Mouse (Mus musculus): Measurements from ENCODE around the gene Pid1. TPM values are rescaled to one million over a fixed set of nuclear protein-coding genes. Genes with fewer than 3 reads are reported as not detected.
A peak's percentile ranks its signal among the peaks of the same experiment; 100 is the strongest.

The Pid1 gene
- polyA plus RNA-seq, 1 experiment = 2.8 TPM

DNA sequence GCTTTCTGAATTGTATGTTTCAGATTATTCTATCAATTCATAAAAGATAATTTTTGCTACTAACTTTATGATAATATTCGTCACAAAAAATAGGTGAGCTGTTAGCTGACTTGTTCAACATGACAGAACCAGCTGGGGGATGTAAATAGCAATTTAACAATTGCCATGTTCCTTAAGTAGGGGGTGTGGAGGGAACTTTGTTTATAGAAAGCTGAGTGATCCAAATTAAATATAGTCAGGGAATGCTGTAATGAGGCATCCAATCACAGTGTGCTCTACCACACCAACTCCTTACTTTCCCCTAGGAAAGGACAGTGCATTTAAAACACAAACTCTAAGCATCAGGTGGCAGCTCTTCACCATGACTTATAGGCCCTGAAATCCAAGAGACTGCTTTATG lies 18.7 kb upstream of the Pid1 start:
- WGBS = 72% methylated on average over 1 of the region's 1 CpGs
- Histone ChIP-seq H3K36me3 (ENCODE audit: control insufficient read depth, insufficient read depth, low read length) (no peaks in the 10 kb centered on the region), H3K27ac (ENCODE audit: insufficient read depth, low read depth, low read length) (no peak overlapping the region), H3K4me3 (ENCODE audit: low read depth, low read length) (no peak overlapping the region), H3K4me1 (ENCODE audit: control insufficient read depth, insufficient read depth, insufficient read length, low read length) (no peaks in the 10 kb centered on the region), H3K27me3 (ENCODE audit: control insufficient read depth, insufficient read depth, low read length) (no peaks in the 10 kb centered on the region)
- TF ChIP-seq POLR2A (IDR thresholded peaks at IDR 0.05; ENCODE audit: low read depth, low read length) (no peak), CTCF (IDR thresholded peaks at IDR 0.05; ENCODE audit: extremely low read depth, insufficient read length, insufficient replicate concordance, low read depth, low read length) (no peak)

DNA sequence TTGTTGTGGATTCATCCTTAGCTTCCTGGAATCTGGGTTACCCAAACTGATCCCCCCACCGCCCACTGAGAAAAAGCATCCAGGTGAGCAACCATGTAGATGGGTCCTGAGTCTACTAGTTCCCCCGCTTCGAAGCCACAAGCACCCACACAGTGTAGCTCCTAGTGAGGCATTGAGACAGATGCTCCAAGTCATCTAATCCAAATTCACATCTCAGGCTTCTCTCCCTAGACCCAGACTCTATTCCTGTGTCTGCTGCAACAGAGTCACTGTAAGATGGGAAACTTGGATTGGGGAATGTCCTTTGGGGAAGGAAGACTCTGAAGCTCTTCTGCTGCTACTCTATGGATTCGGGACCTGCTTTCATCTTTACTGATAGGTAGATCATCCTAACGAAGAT lies 18.1 kb upstream of the Pid1 start:
- Histone ChIP-seq H3K4me3 (ENCODE audit: low read depth, low read length) (no peak overlapping the region), H3K36me3 (ENCODE audit: control insufficient read depth, insufficient read depth, low read length) (no peaks in the 10 kb centered on the region), H3K27ac (ENCODE audit: insufficient read depth, low read depth, low read length) (no peak overlapping the region), H3K4me1 (ENCODE audit: control insufficient read depth, insufficient read depth, insufficient read length, low read length) (no peaks in the 10 kb centered on the region), H3K27me3 (ENCODE audit: control insufficient read depth, insufficient read depth, low read length) (no peaks in the 10 kb centered on the region)
- WGBS = 90% methylated on average over 5 of the region's 5 CpGs
- no peak for TF ChIP-seq POLR2A (IDR thresholded peaks at IDR 0.05; ENCODE audit: low read depth, low read length)
- TF ChIP-seq CTCF (IDR thresholded peaks at IDR 0.05; ENCODE audit: extremely low read depth, insufficient read length, insufficient replicate concordance, low read depth, low read length) = no peak

- no peak for TF ChIP-seq CTCF (IDR thresholded peaks at IDR 0.05; ENCODE audit: extremely low read depth, insufficient read length, insufficient replicate concordance, low read depth, low read length)
- no peak for TF ChIP-seq POLR2A (IDR thresholded peaks at IDR 0.05; ENCODE audit: low read depth, low read length)
- Histone ChIP-seq H3K27ac (ENCODE audit: insufficient read depth, low read depth, low read length) (no peak overlapping the region), H3K27me3 (ENCODE audit: control insufficient read depth, insufficient read depth, low read length) (no peaks in the 10 kb centered on the region), H3K36me3 (ENCODE audit: control insufficient read depth, insufficient read depth, low read length) (no peaks in the 10 kb centered on the region), H3K4me1 (ENCODE audit: control insufficient read depth, insufficient read depth, insufficient read length, low read length) (no peaks in the 10 kb centered on the region), H3K4me3 (ENCODE audit: low read depth, low read length) (no peak overlapping the region)
- 88% methylated on average over 3 of the region's 3 CpGs for WGBS
Observed at GRCm38 (mm10) chr1:84380895-84381294, 16.9 kb upstream of the Pid1 start.

DNA sequence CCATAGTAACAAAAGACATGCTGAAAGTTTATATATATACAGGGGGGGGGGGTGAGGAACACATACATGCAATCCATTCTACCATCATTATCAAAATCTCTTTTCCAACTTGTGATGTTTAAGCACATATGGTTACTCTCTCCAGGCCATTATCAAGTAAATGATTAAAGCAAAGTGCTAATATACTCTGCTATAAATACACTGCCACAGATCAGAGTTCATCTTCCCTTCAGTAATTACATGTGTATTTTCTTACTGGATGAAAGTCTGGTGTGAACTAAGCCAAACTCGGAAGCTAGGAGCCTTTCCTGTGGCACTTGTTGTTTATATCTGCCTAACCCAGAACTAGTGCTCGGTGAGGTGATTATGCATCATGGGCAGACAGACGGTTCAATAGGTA lies 3.8 kb upstream of the Pid1 start:
- H3K4me3 ChIP-seq (ENCODE audit: low read depth, low read length) = no peak overlapping the region
- peak overlapping the region; percentile 50 for H3K27ac ChIP-seq (ENCODE audit: insufficient read depth, low read depth, low read length)
- no peaks in the 10 kb centered on the region for H3K36me3 ChIP-seq (ENCODE audit: control insufficient read depth, insufficient read depth, low read length)
- WGBS = 32% methylated on average over 3 of the region's 3 CpGs
- no peak for TF ChIP-seq CTCF (IDR thresholded peaks at IDR 0.05; ENCODE audit: extremely low read depth, insufficient read length, insufficient replicate concordance, low read depth, low read length)
- no peak for TF ChIP-seq POLR2A (IDR thresholded peaks at IDR 0.05; ENCODE audit: low read depth, low read length)
- H3K27me3 ChIP-seq (ENCODE audit: control insufficient read depth, insufficient read depth, low read length) = no peaks in the 10 kb centered on the region
- peaks cover 23% of the 10 kb centered on the region; the same call in 1 of the 2 replicates for H3K4me1 ChIP-seq (ENCODE audit: control insufficient read depth, insufficient read depth, insufficient read length, low read length)

GRCm38 (mm10) chr1:84366553-84366952 lies 2.6 kb upstream of the Pid1 start:
- Histone ChIP-seq H3K27ac (ENCODE audit: insufficient read depth, low read depth, low read length) (no peak overlapping the region), H3K4me1 (ENCODE audit: control insufficient read depth, insufficient read depth, insufficient read length, low read length) (peaks cover 24% of the 10 kb centered on the region; the same call in 1 of the 2 replicates), H3K27me3 (ENCODE audit: control insufficient read depth, insufficient read depth, low read length) (no peaks in the 10 kb centered on the region), H3K4me3 (ENCODE audit: low read depth, low read length) (no peak overlapping the region), H3K36me3 (ENCODE audit: control insufficient read depth, insufficient read depth, low read length) (no peaks in the 10 kb centered on the region)
- TF ChIP-seq POLR2A (IDR thresholded peaks at IDR 0.05; ENCODE audit: low read depth, low read length) (no peak), CTCF (IDR thresholded peaks at IDR 0.05; ENCODE audit: extremely low read depth, insufficient read length, insufficient replicate concordance, low read depth, low read length) (no peak)
- WGBS = 79% methylated on average over 3 of the region's 3 CpGs

DNA sequence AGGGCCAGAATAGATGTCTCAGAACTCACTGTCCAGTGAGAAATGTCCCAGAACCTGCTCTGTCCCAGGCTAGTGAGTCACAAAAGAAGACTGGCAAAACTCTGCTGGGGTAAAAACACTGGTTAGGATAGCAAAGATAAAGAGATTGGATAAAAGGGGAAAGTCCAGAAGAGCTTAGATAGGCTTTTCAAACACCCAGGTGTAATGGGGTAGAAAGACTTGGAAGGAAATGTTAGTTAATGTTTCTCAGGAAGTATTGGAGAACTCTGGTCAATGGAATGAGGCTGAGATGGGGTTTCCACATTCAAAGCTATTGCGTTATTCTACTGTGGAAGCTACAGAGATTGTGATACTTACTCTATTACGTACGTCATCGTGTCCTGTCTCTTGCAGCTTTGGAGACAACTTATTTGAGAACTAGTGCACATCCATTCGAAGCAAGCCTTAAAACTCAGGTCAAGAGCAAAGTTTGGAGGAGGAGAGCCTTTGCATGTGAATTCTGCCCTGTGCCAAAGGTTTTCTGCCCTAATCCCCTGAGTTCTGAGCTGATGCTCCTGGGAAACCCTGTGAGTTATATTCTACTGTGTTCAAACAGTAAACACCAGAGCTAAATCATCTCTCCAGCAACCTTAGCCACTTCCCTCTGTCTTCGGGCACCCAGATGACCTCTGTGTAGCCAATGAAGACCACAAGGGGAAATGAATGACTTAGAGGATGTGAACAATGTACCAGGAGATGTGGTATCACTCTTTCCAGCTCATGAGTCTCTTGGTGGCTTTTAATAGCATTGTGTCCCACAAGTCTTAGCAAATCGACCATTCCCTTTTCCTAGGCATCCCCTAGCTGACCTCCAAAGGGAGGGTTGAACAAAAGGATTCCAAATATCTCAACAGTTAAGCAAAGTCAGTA lies 1.0 kb downstream of the Pid1 start:
- H3K27ac ChIP-seq (ENCODE audit: insufficient read depth, low read depth, low read length) = peak overlapping the region; percentile 77
- H3K4me1 ChIP-seq (ENCODE audit: control insufficient read depth, insufficient read depth, insufficient read length, low read length) = peaks cover 26% of the 10 kb centered on the region; the same call in 1 of the 2 replicates
- TF ChIP-seq POLR2A (IDR thresholded peaks at IDR 0.05; ENCODE audit: low read depth, low read length) (no peak), CTCF (IDR thresholded peaks at IDR 0.05; ENCODE audit: extremely low read depth, insufficient read length, insufficient replicate concordance, low read depth, low read length) (no peak)
- H3K4me3 ChIP-seq (ENCODE audit: low read depth, low read length) = no peak overlapping the region
- H3K36me3 ChIP-seq (ENCODE audit: control insufficient read depth, insufficient read depth, low read length) = no peaks in the 10 kb centered on the region
- H3K27me3 ChIP-seq (ENCODE audit: control insufficient read depth, insufficient read depth, low read length) = no peaks in the 10 kb centered on the region
- 30% methylated on average over 7 of the region's 7 CpGs for WGBS

DNA sequence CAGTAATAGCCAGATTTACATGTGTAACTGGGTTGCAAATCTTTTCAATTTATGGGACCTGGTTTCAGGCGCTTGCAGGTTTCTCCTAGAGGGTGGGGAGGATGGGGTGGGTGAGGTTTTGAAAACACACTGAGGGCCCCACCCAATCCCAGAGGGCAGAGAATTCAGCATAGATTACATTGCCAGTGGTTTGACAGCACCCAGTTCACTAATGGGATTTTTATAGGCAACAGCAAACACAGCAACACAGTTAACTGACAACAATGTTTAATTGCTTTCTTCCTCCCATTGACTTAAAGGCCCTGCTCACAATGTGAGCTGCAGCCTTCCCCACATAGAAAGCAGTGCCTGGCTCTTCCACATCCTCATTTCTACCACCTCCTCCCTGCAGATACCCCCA lies 1.8 kb downstream of the Pid1 start:
- Histone ChIP-seq H3K27ac (ENCODE audit: insufficient read depth, low read depth, low read length) (peak overlapping the region; percentile 77), H3K4me3 (ENCODE audit: low read depth, low read length) (no peak overlapping the region), H3K36me3 (ENCODE audit: control insufficient read depth, insufficient read depth, low read length) (no peaks in the 10 kb centered on the region), H3K4me1 (ENCODE audit: control insufficient read depth, insufficient read depth, insufficient read length, low read length) (peaks cover 23% of the 10 kb centered on the region; the same call in 1 of the 2 replicates), H3K27me3 (ENCODE audit: control insufficient read depth, insufficient read depth, low read length) (no peaks in the 10 kb centered on the region)
- 28% methylated on average over 1 of the region's 1 CpGs for WGBS
- no peak for TF ChIP-seq CTCF (IDR thresholded peaks at IDR 0.05; ENCODE audit: extremely low read depth, insufficient read length, insufficient replicate concordance, low read depth, low read length)
- no peak for TF ChIP-seq POLR2A (IDR thresholded peaks at IDR 0.05; ENCODE audit: low read depth, low read length)

All from small intestine, adult 2 months (tissue).